ENCODE assay signal across 19 mouse cellular contexts in genomic region chr3:107275996-107276395, GRCm38 (mm10). TPM values are rescaled to one million over a fixed set of nuclear protein-coding genes. Genes with fewer than 3 reads are reported as not detected.
DNase-seq lines count a peak whose midpoint lies in the region; ATAC-seq and TF ChIP-seq lines count a peak whose summit lies in the region.
"Had no signal": no experiment of that assay in that cellular context is flagged by ENCODE, and none has a peak within 500 bp of the region (broad histone marks: within the 10 kb centered on the region; RNA-seq: fewer than 3 reads in every experiment).

No protein-coding gene starts in this region.

- H3K36me3 ChIP-seq in intestine, postnatal 0 days (ENCODE audit: control insufficient read depth, insufficient read depth), result no peaks in the 10 kb centered on the region
- H3K36me3 ChIP-seq in intestine, embryonic 15.5 days, result no peaks in the 10 kb centered on the region
- no peaks in the 10 kb centered on the region for H3K36me3 ChIP-seq in lung, postnatal 0 days (ENCODE audit: insufficient read depth, low read length)
- H3K36me3 ChIP-seq: embryonic facial prominence, embryonic 10.5 days; hindbrain, embryonic 15.5 days; lung, embryonic 15.5 days had no signal

- 51% methylated on average over 4 of the region's 4 CpGs for WGBS in intestine, postnatal 0 days
- WGBS in intestine, embryonic 15.5 days, result 59% methylated on average over 4 of the region's 4 CpGs
- 53% methylated on average over 4 of the region's 4 CpGs for WGBS in lung, postnatal 0 days
- WGBS in lung, adult 2 months, result 67% methylated on average over 4 of the region's 4 CpGs

- no peaks in the 10 kb centered on the region for H3K4me1 ChIP-seq in intestine, postnatal 0 days (replicated peaks; ENCODE audit: control insufficient read depth, insufficient read depth, low read length)
- no peaks in the 10 kb centered on the region for H3K4me1 ChIP-seq in intestine, embryonic 15.5 days (replicated peaks)
- peaks cover 3% of the 10 kb centered on the region; the same call in 1 of the 2 replicates for H3K4me1 ChIP-seq in lung, postnatal 0 days (ENCODE audit: insufficient read depth, low read depth, low read length)
- H3K4me1 ChIP-seq in lung, adult 2 months (ENCODE audit: control insufficient read depth, insufficient read depth, low read length), result peaks cover 7% of the 10 kb centered on the region

- TF ChIP-seq POLR2A in lung, adult 2 months (IDR thresholded peaks at IDR 0.05; ENCODE audit: borderline replicate concordance, extremely low read depth, low read depth, low read length), result no peak

- peak; percentile 52 for TF ChIP-seq CTCF in intestine, postnatal 0 days (IDR thresholded peaks at IDR 0.05; ENCODE audit: low read depth)
- TF ChIP-seq CTCF in lung, postnatal 0 days (IDR thresholded peaks at IDR 0.05), result peak; percentile 45; the same call in 1 of the 2 replicates
- no peak for TF ChIP-seq CTCF in lung, adult 2 months (IDR thresholded peaks at IDR 0.05; ENCODE audit: insufficient read depth, low read length)

- H3K27me3 ChIP-seq in intestine, postnatal 0 days (replicated peaks; ENCODE audit: control insufficient read depth, insufficient read depth, low read length), result no peaks in the 10 kb centered on the region
- H3K27me3 ChIP-seq in intestine, embryonic 15.5 days (replicated peaks), result no peaks in the 10 kb centered on the region
- H3K27me3 ChIP-seq in lung, postnatal 0 days (replicated peaks; ENCODE audit: insufficient read depth, low read length), result no peaks in the 10 kb centered on the region
- H3K27me3 ChIP-seq: hindbrain, embryonic 15.5 days; lung, embryonic 15.5 days had no signal

- no peak overlapping the region for H3K4me3 ChIP-seq in intestine, postnatal 0 days (ENCODE audit: low read depth, low read length)
- no peak overlapping the region for H3K4me3 ChIP-seq in intestine, embryonic 15.5 days (replicated peaks)
- no peak overlapping the region for H3K4me3 ChIP-seq in lung, postnatal 0 days (ENCODE audit: low read depth, low read length)
- no peak overlapping the region for H3K4me3 ChIP-seq in lung, adult 2 months (replicated peaks; ENCODE audit: extremely low read depth, low read depth, low read length)
- H3K4me3 ChIP-seq: embryonic facial prominence, embryonic 10.5 days; hindbrain, embryonic 15.5 days; lung, embryonic 15.5 days; megakaryocyte, embryonic 14.5 days had no signal

- ATAC-seq in intestine, postnatal 0 days, result no peak
- ATAC-seq in intestine, embryonic 15.5 days, result no peak
- ATAC-seq in lung, postnatal 0 days, result no peak

- TF ChIP-seq EP300 in lung, postnatal 0 days (IDR thresholded peaks at IDR 0.05), result no peak

- H3K9me3 ChIP-seq in intestine, postnatal 0 days (ENCODE audit: control insufficient read depth), result no peaks in the 10 kb centered on the region
- H3K9me3 ChIP-seq in intestine, embryonic 15.5 days, result no peaks in the 10 kb centered on the region
- no peaks in the 10 kb centered on the region for H3K9me3 ChIP-seq in lung, postnatal 0 days (ENCODE audit: low read length)
- H3K9me3 ChIP-seq: embryonic facial prominence, embryonic 10.5 days; hindbrain, embryonic 15.5 days; lung, embryonic 15.5 days; megakaryocyte, embryonic 14.5 days had no signal

- H3K9ac ChIP-seq in intestine, postnatal 0 days (ENCODE audit: low read depth, low read length), result no peak overlapping the region
- H3K9ac ChIP-seq in intestine, embryonic 15.5 days, result no peak overlapping the region
- no peak overlapping the region for H3K9ac ChIP-seq in lung, postnatal 0 days (replicated peaks; ENCODE audit: low read depth)
- H3K9ac ChIP-seq: hindbrain, embryonic 15.5 days; lung, embryonic 15.5 days had no signal

- no peak overlapping the region for H3K27ac ChIP-seq in intestine, postnatal 0 days (ENCODE audit: low read depth, low read length)
- H3K27ac ChIP-seq in intestine, embryonic 15.5 days, result no peak overlapping the region
- no peak overlapping the region for H3K27ac ChIP-seq in lung, postnatal 0 days (ENCODE audit: low read length)
- H3K27ac ChIP-seq: embryonic facial prominence, embryonic 10.5 days; hindbrain, embryonic 15.5 days; lung, embryonic 15.5 days had no signal

- no peak for DNase-seq in lung, postnatal 0 days (ENCODE audit: low spot score)
- no peak for DNase-seq in lung, adult 2 months
- DNase-seq in MN1 (ENCODE audit: low spot score), result peak; percentile 14
- peak; percentile 26 for DNase-seq in induced T-regulatory cell, adult 2 months (ENCODE audit: low read depth)
- no peak for DNase-seq in heart, adult 18-20 months
- DNase-seq: cerebellum, adult 8-10 months; right cerebral cortex, postnatal 25 days had no signal

- no peak overlapping the region for H3K4me2 ChIP-seq in intestine, postnatal 0 days (replicated peaks; ENCODE audit: low read depth)
- no peak overlapping the region for H3K4me2 ChIP-seq in intestine, embryonic 15.5 days (replicated peaks)
- no peak overlapping the region for H3K4me2 ChIP-seq in lung, postnatal 0 days (replicated peaks; ENCODE audit: low read depth, low read length)
- H3K4me2 ChIP-seq: hindbrain, embryonic 15.5 days; lung, embryonic 15.5 days had no signal

RNA-seq across cellular contexts. Expression of gene Lamtor5, which starts 2.7 kb away (rescaled TPM):
- 206 and 210 TPM in 2 replicates for polyA plus RNA-seq in intestine, postnatal 0 days (2015; fragmentation: Nextera tagmentation; extraction: Ambion mirVana)
- 200 and 209 TPM in 2 replicates for polyA plus RNA-seq in intestine, embryonic 15.5 days (2015; fragmentation: Nextera tagmentation; extraction: Ambion mirVana)
- 201 and 215 TPM in 2 replicates for polyA plus RNA-seq in lung, postnatal 0 days (2015; fragmentation: Nextera tagmentation; extraction: Ambion mirVana)
- polyA plus RNA-seq in lung, adult 2 months (2012; rRNA removed), result 85.9 and 111 TPM in 2 replicates
- total RNA-seq in heart, adult 18-20 months (2021), result 10 to 100 TPM; 64.6 to 70.8 TPM

RNA-seq across cellular contexts. Expression of gene Slc16a4, which starts 15.0 kb away (rescaled TPM):
- polyA plus RNA-seq in intestine, postnatal 0 days (2015; fragmentation: Nextera tagmentation; extraction: Ambion mirVana), result 0.83 and 1.6 TPM in 2 replicates
- polyA plus RNA-seq in intestine, embryonic 15.5 days (2015; fragmentation: Nextera tagmentation; extraction: Ambion mirVana), result 2.5 and 2.7 TPM in 2 replicates
- 0.49 and 0.73 TPM in 2 replicates for polyA plus RNA-seq in lung, postnatal 0 days (2015; fragmentation: Nextera tagmentation; extraction: Ambion mirVana)
- 0.19 and 0.44 TPM in 2 replicates for polyA plus RNA-seq in lung, adult 2 months (2012; rRNA removed)
- under 1 TPM; 0.50 to 0.51 TPM for total RNA-seq in heart, adult 18-20 months (2021)

RNA-seq across cellular contexts. Expression of gene Prok1, which starts 36.5 kb away (rescaled TPM):
- 0.09 TPM in 1 of 2 replicates, not detected in the other for polyA plus RNA-seq in intestine, postnatal 0 days (2015; fragmentation: Nextera tagmentation; extraction: Ambion mirVana)
- not detected in 2 replicates for polyA plus RNA-seq in intestine, embryonic 15.5 days (2015; fragmentation: Nextera tagmentation; extraction: Ambion mirVana)
- 0.12 TPM in 1 of 2 replicates, not detected in the other for polyA plus RNA-seq in lung, postnatal 0 days (2015; fragmentation: Nextera tagmentation; extraction: Ambion mirVana)
- polyA plus RNA-seq in lung, adult 2 months (2012; rRNA removed), result 0.19 TPM in 1 of 2 replicates, not detected in the other
- under 1 TPM in 1 of 2 experiments, not detected in 1; 0.28 TPM for total RNA-seq in heart, adult 18-20 months (2021)
- total RNA-seq: ES-E14 had no signal
- polyA plus RNA-seq: embryonic facial prominence, embryonic 10.5 days; heart, embryonic 14.5 days; hindbrain, embryonic 15.5 days; lung, embryonic 15.5 days had no signal

RNA-seq across cellular contexts. Expression of gene A630076J17Rik, which starts 45.6 kb away (rescaled TPM):
- 0.83 and 1.1 TPM in 2 replicates for polyA plus RNA-seq in intestine, postnatal 0 days (2015; fragmentation: Nextera tagmentation; extraction: Ambion mirVana)
- 0.13 TPM in 1 of 2 replicates, not detected in the other for polyA plus RNA-seq in intestine, embryonic 15.5 days (2015; fragmentation: Nextera tagmentation; extraction: Ambion mirVana)
- not detected in 2 replicates for polyA plus RNA-seq in lung, postnatal 0 days (2015; fragmentation: Nextera tagmentation; extraction: Ambion mirVana)
- polyA plus RNA-seq in lung, adult 2 months (2012; rRNA removed), result not detected in 2 replicates
- not detected for total RNA-seq in heart, adult 18-20 months (2021)
- total RNA-seq: ES-E14; gastrocnemius, postnatal 4 days had no signal
- polyA plus RNA-seq: embryonic facial prominence, embryonic 10.5 days; frontal cortex, adult 2 months; large intestine, adult 2 months; limb, embryonic 14.5 days had no signal

RNA-seq across cellular contexts. Expression of gene Cym, which starts 54.5 kb away (rescaled TPM):
- 121 and 284 TPM in 2 replicates for polyA plus RNA-seq in intestine, postnatal 0 days (2015; fragmentation: Nextera tagmentation; extraction: Ambion mirVana)
- 11.4 and 133 TPM in 2 replicates for polyA plus RNA-seq in intestine, embryonic 15.5 days (2015; fragmentation: Nextera tagmentation; extraction: Ambion mirVana)
- polyA plus RNA-seq in lung, postnatal 0 days (2015; fragmentation: Nextera tagmentation; extraction: Ambion mirVana), result 0.36 and 0.41 TPM in 2 replicates
- 0.25 and 0.27 TPM in 2 replicates for polyA plus RNA-seq in lung, adult 2 months (2012; rRNA removed)
- total RNA-seq in heart, adult 18-20 months (2021), result not detected
- total RNA-seq: ES-E14; gastrocnemius, postnatal 4 days had no signal

Comparison
In these comparisons a context has a peak if more than half of its experiments do, and no peak if none do; other contexts are left out.
1. DNase-seq: peak in MN1 (single experiment) and induced T-regulatory cell, adult 2 months (single experiment); none in lung, postnatal 0 days (single experiment), lung, adult 2 months (single experiment) and heart, adult 18-20 months (0 of 2).